Mouse (Mus musculus) frontal cortex, adult (tissue): ENCODE data around the gene Arg1.

Experiments
- ATAC-seq: cut with Nextera tagmentation; 2 replicates; pipeline ENCODE4 v1.9.2; 2017; ENCODE audit warnings: mild to moderate bottlenecking, moderate library complexity, mixed read lengths; ENCODE audit not compliant: low TSS enrichment

Arg1 gene

GRCm38 (mm10) chr10:24912576-24912975, 14.7 kb downstream of the Arg1 start:
- no peak for ATAC-seq

- ATAC-seq, result peak; percentile 80
These were observed 16.1 kb downstream of the Arg1 start for GRCm38 (mm10) chr10:24911199-24911598.

GRCm38 (mm10) chr10:24905627-24906026, 21.7 kb downstream of the Arg1 start:
- ATAC-seq, result no peak

- 0 out of 2 replicates have a peak, but pooled peaks have one; percentile 23 for ATAC-seq
These were observed 31.4 kb downstream of the Arg1 start for GRCm38 (mm10) chr10:24895927-24896326.

- ATAC-seq, result no peak
These were observed 38.9 kb downstream of the Arg1 start for GRCm38 (mm10) chr10:24888343-24888742.

- ATAC-seq, result peak; percentile 74
These were observed 41.3 kb downstream of the Arg1 start for GRCm38 (mm10) chr10:24886008-24886407.

- ATAC-seq, result no peak
These were observed 53.7 kb downstream of the Arg1 start for GRCm38 (mm10) chr10:24873624-24874023.

- ATAC-seq, result peak; percentile 100
These were observed 57.5 kb downstream of the Arg1 start, which contains the start of gene Med23 for GRCm38 (mm10) chr10:24869760-24870290. Gene Med23, plus strand, starts transcription at chr10:24869986.
